Mouse (Mus musculus) ES-CJ7 (cell line): ENCODE measurements around the gene Gm38393.

Source experiments
- DNase-seq: peaks from one replicate; pipeline ENCODE4 v3.0.0; 2011; ENCODE audit warnings: low read depth, low spot score

Gene Gm38393

DNA sequence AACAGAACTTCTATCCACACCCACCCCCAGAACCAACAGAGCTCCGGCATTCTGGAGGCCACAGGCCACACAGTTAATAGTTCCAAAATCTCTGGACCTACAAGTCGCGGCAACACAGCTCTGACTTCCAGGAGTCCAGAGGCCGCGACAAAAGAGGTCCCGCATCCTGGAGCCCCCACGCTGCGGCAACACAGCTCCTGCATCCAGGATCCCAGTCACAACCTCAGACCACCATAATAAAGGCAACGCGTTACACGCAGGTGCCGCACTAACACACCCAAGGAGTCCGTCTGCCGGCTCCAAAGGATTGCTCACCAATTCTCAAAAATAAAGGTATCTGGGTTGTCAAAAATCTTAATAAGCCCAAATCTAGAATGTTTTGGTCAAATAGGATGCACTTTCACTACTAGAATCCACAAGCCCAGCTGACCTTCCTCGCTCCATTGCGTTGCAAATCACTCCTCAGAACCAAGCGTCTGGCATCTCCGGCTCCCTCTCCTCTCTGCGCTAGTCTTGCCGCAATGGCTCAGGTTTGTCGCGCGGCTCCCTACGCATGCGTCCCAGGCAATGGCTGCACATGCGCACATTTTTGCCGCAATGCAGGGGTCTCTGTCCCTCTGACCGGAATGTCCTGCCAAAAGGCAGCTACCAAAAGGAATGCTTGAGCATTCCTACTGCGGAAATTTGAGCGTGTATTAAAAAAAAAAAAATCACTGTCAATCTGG lies at the start of gene Gm38393, which contains the start of gene Snurf:
Gene Gm38393 (minus strand): TSS at position 459 of the 725 bp plus-strand sequence.
Gene Snurf (minus strand): TSS at position 444 of the 725 bp plus-strand sequence.
- DNase-seq = peak; percentile 84

DNA sequence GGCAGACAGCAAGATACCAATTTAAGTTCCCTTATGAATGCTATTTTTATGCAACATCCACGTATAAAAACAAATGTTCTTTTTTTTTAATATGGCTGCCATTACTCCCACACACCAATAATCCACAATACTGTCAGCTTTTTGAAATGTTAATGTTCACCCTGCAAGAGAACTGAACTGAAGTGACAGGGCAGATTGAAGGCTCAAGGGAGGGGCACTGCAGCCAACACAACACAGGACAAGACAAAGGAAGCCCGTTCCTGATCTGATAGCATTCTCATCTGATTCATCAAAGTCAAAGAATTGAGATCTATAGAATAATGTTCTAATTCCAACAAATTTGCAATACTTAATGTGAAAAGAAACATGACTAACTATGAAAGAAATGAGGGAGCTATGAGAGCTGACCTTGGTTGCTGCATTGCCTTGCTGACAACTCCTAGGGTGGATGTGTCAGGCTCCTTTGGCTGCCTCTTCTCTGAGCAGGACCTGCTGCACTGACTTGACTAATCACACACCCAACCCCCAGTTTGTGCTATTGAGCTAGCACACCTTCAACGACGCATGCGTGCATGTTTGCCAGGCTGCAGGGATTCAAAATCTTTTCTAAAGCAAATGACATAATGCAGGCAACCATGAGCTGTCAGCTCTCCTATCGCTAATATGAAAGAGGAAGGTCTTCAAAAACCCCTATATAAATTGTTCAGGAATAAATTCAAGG lies 42.8 kb upstream of the Gm38393 start:
- no peak for DNase-seq

DNA sequence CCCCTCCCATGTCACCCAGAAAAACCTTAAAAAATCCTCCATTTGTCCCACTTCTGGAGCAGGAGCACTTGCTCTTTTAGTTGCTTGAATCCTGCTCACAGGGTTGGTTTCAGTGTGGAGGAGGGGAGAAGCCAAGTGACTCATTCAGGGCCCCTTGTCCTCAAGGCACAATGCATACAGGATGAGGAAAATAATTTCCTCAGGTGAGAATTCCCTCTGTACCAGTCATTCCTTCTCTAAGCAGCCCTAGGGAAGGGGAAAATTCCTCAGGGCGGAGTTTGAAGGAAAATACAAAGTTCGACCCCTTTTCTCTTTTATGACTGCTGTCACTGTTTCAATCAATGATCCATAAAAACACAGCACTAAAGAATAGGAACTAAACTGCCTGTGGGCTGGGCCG lies 8.3 kb upstream of the Gm38393 start:
- no peak for DNase-seq

- DNase-seq = peak; percentile 86
Observed at GRCm38 (mm10) chr7:60007727-60008360, 3.0 kb upstream of the Gm38393 start.

DNA sequence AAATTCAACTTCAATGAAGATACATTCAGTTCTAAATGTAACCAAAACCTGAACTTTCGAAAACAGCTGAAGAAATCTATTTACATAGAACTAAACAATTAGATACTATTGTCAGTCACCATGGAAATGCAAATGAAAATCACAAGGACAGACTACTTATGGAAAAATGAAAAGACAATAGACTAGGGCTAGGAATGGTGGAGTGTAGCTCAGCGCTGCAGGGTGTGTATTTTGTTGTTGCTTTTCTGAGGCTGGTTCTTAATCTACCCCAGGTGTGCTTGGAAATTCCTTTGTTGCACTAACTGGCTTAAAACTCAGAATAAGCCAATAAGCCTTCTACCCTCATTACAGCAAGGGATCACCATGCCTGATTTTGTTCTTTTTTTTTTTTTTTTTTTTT lies 1.4 kb upstream of the Gm38393 start:
- peak; percentile 82 for DNase-seq

- peak; percentile 91 for DNase-seq
Observed at GRCm38 (mm10) chr7:60003921-60004605, 801 bp downstream of the Gm38393 start.

DNA sequence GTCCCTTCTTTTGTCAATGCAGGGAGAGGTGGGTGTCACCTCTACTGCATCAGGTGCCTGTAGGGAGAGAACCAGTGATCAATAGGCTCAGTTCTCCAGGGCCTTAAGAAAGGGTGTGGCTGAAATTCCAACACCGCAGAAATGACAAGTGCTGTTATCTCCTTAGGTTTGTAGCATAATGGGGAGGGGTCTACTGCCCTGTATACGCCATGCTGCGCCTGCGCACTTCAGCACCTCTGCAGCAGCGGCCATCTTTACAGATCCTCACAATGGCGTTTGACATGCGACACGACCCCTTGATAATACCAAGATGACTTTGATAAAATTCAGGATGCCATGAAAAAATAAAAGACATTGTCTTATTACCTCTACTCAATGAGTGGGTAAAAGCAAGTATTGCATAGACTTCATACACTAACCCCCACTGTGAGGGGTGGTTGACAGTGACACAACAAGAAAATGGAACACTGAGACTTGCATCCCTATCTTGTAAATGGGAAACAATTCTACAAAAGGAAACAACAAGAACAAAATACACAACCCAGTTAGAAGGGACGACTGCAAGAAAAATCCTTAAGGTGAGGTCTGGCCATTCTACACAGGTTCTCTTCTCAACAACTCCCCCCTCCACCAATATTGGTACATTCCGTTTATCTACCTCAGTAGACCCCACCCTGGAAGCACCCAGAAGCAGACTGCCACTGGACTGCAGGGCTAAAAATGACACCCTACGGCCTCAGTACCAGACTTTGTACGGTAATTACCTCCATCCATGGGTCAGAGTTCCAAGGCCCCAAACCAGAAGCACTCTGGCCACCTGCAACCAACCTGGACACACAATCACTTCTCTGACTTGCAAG lies 1.6 kb downstream of the Gm38393 start:
- DNase-seq = peak; percentile 93

- no peak for DNase-seq
Observed at GRCm38 (mm10) chr7:59978646-59979045, 26.2 kb downstream of the Gm38393 start.
